Mouse (Mus musculus) frontal cortex, postnatal 25 days (tissue): ENCODE measurements around the gene Gbx1.
A peak's percentile ranks its signal among the peaks of the same experiment; 100 is the strongest.
"Not testable (repeated sequence)": the region's sequence is repeated elsewhere in the genome, so short reads cannot be mapped to it uniquely, and the experiment has no call there.

ENCODE experiments used
- DNase-seq, 2 experiments: peaks; one replicate each; pipeline ENCODE4 v3.0.0; 2022; ENCODE audit warnings: low spot score in 2 of 2

Gene Gbx1

GRCm38 (mm10) chr5:24526889-24527230 lies at the start of gene Gbx1:
Gene Gbx1, minus strand, starts transcription at chr5:24527202.
- DNase-seq: no peak

DNA sequence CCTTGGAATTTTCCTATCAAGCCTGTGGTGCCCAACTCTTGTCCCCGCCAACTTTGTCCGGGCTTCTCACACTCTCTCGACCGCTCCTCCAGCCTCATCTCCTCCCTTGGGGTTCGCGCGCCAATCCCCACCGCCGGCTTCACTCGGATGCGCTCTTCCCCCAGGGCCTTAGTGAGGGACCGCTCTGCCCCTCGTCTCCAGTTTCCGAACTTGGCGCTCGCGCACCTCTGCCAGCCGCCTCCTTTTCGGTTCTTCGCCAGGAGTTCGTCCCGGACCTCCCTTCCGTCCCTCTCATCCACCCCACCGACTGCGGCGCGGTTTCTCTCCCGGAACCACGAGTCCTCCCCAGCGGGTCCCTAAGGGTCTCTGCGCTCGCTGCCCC lies 49.8 kb upstream of the Gbx1 start:
- DNase-seq: no peak

GRCm38 (mm10) chr5:24575948-24576347 lies 48.9 kb upstream of the Gbx1 start:
- no peak for DNase-seq

DNA sequence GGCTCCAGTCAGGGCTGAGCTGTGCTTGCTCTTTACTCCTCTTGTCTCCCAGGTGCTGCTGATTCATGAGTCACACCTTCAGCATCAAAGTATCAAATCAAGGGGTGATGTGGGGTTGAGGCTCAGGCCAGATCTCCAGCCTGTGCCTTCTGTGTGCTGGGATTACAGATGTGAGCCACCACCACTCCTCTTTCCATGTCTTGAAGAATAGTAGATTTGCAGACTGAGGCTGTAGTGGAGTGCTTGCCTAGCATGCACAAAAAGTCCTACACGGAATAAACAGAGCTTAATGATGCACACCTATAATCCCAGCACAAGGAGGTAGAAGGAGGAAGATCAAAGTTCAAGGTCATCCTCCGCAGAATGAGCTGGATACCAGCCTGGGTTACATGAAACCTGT lies 29.7 kb upstream of the Gbx1 start, which contains the start of gene 4931409K22Rik:
TSS of gene 4931409K22Rik (minus strand) at position 101 of the 400 bp plus-strand sequence.
- DNase-seq: no peak

DNA sequence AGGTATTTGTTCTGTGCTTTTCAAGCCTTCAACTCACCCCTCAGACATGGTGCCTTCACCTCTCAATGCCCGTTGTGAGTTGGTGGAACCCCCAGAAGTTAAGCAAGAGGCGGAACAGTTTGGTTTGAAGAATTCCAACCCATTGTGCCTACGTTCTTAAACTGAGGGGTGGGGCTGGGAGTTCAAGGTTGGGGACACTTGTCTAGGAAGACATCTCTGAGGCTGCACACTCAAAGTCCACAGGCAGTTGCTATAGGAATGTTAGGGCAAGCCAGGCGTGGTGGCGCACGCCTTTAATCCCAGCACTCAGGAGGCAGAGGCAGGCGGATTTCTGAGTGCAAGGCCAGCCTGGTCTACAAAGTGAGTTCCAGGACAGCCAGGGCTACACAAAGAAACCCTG lies 28.3 kb upstream of the Gbx1 start:
- not testable (repeated sequence) for DNase-seq

DNA sequence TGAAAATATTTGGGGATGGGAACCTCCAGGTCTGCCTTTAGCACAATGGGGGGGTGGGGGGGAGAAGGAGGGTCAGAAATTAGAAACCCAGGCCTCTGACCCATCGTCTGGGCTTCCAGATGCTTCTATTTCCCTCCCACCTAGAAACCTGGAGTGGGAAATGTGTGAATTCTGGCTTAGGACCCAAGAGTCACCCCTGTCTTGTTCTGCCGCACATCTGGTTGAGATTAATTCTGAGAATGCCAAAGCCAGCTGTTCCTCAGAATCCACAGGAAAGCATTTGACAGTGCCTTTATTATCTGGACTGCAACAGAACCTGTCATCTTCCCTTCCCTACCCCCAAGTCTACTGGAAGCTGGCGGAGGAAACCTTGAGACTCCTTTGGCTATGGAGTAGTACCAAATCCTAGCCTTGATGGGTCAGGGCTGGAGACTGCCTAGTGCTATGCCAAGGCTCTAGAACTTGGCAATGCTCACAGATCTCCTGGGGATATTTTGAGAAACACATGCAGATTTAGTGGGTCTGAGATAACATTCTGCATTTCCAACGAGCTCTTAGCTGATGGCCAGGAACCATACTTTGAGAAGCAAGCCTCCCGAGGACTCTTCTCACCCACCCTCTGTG lies 26.7 kb upstream of the Gbx1 start:
- no peak for DNase-seq

DNA sequence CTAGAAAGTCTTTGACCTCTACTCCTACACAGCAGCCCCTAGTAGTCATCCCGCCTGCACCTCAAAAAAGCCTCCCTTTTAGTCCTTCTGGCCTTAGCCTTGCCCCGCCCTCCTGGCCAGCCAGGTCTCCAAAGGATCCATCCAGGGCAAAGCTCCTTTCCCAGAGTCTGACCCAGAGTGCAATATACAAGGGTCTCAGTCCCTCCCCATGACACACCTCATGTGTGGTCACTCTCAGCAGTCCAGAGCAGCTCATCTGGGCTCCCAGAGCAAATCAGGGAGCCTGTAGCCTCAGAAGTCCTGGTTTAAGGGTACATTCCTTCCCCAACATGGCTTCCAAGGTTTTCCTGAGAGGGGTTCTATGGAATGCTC lies 24.3 kb upstream of the Gbx1 start:
- no peak for DNase-seq

DNA sequence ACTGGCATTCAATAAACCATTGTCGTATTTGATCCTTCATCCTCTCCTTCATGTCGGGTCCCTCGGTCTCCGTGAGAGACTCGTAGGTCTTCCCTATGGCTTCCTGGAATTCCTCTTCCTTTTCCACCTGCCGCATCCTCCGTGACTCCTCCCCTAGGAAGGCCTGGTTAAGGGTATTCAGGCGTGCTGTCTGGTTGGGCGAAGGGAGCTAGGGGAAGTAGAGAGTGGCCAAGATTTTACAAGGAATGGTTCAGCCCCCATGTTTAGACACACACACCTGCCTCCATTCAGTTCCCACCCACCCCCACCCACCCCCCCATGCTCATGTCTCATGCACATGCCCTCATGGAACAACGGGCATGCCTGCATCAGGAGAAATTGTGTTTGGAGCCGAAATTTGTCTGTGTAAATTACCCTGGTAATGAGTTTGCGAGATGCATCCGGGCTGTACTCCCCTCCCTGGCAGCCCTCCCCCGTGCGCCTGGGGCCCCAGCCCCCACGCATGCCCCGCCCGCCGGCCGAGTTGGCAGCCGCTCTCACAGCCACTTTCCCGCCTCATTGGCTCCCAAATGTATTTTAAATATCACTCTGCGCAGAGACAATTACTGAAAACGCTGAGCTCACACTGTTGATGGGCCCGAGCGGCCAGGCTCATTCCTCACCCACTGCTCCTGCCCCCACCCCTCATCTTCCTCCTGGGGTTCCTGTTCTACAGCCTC lies 23.8 kb upstream of the Gbx1 start:
- DNase-seq: peak; percentile 23

DNA sequence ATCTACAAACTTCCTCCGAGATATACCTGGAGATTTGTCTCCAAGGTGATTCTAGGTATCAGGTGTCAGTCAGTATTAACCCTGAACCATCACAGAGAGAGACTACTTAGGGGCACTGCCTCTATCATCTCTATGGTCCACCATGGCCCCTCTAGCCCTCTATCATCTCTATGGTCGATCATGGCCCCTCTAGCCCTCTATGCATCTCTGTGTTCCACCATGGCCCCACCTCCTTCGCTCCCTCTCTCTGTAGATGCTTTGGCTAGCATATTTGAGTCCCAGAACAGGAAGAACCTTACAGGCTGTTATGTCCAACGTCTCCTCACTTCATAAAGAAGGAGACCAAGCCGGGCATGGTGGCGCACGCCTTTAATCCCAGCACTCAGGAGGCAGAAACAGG lies 15.6 kb upstream of the Gbx1 start:
- DNase-seq: no peak

- no peak for DNase-seq
Observed at GRCm38 (mm10) chr5:24541144-24541569, 14.2 kb upstream of the Gbx1 start.

GRCm38 (mm10) chr5:24540387-24541143 lies 13.6 kb upstream of the Gbx1 start, which contains the start of gene Asb10:
Gene Asb10, minus strand, starts transcription at chr5:24540978.
- DNase-seq: peak in 1 of 2 experiments; percentile 23

DNA sequence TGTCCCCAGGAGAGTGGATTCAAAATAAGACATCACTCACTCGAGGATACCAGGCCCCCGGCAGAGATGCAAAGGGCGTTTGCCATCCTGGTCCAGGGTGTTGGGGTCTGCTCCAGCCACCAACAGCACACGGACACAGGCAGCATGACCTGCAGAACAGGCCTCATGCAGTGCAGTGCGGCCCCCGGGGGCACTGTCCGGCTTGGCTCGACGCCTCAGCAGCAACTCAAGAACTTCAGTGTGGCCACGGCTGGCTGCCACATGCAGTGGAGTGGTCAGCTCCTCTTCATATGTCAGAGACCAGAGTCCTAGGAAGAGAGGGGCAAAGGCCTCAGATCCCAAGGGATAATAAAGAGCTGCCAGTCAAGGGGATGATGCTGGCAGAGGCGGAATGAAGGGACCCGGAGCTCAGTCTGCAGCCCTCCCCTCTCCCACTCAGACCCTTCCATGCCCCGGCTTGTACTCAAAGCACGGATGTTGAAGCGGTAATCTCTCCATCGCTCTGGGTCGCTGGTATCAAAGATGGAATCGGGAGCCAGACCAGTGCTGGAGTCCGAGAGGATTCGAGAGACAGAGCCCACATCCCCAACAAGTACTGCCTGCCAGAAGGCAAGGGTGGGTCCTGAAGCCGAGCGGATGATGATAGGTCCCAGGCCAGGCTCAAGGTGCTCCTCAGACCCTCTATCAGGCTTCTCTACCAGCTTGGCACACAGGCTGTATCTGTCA lies 12.7 kb upstream of the Gbx1 start:
- DNase-seq: no peak

DNA sequence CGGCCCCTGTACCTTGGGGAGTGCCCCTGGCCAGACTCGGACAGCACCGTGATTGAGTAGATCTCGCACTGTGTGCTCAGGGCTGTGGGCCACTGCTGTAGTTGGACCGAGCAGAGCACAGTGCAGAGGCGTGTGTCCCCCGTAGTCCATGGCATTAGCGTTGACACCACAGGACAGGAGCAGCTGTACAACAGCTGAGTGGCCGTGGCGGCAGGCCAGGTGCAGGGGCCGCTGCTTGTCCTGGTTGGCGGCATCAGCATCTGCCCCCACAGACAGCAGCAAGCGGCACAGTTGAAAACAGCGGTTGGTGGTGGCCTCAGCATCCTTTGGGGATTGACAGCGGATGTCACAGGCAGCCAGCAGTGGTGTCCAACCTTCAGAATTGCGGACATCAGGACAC lies 10.6 kb upstream of the Gbx1 start:
- DNase-seq: no peak

DNA sequence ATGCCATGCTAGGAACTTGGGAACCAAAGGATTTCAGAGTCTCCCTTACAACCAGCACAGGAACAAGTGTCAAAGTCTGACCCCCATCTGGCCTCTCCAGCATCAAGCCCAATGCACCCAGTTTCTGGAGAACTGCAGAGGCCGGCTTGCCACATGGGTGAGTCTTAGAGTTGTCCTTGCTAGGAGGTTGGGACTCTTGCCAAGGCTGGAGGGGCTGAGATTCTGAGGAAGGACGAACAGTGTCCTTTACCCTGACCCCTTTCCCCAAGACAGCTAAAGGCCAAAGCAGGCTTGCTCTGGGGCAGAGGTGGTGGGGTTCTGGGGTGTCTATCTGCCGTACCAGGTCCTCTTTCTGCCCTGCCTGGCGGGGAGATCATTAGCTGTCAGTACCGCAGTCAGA lies 9.5 kb upstream of the Gbx1 start:
- DNase-seq: no peak

- DNase-seq: no peak
Observed at GRCm38 (mm10) chr5:24535731-24536130, 8.7 kb upstream of the Gbx1 start.

DNA sequence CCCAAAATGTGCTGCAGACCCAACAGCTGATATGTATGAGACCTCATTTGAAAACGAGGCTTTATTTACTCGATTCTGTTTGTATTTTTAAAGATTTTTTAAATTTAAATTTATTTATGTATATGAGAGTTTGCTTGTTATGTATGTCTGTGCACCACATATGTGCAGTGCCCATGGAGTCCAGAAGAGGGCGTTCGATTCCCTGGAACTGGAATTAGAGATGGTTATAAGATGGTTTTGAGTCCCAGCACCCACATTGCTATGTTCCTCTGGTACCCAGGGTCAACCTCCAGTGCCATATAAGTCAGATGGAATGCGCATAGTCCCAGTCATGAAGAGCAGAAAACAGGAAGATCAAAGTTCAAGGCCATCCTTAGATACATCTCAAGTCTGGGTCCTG lies 7.3 kb upstream of the Gbx1 start:
- DNase-seq: no peak

DNA sequence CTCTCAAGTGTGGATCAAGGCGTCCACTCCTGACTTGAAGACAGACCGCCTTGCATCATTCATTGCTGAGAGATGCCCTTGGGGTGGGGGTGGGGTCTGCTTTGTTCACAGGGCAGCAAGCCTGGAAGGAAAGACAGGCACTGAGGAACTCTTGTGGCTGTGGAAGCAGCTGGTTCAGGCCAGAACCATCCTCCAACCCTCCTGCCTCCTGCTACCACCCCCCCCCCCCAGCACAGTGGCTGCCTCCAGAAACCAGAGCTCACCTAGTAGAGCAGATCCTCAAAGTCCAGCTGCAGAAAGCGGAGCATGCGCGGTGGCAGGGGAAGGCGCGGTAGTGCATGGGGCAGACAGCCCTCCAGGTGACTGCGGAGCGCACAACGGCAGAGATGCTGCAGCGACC lies 6.4 kb upstream of the Gbx1 start:
- DNase-seq: no peak

DNA sequence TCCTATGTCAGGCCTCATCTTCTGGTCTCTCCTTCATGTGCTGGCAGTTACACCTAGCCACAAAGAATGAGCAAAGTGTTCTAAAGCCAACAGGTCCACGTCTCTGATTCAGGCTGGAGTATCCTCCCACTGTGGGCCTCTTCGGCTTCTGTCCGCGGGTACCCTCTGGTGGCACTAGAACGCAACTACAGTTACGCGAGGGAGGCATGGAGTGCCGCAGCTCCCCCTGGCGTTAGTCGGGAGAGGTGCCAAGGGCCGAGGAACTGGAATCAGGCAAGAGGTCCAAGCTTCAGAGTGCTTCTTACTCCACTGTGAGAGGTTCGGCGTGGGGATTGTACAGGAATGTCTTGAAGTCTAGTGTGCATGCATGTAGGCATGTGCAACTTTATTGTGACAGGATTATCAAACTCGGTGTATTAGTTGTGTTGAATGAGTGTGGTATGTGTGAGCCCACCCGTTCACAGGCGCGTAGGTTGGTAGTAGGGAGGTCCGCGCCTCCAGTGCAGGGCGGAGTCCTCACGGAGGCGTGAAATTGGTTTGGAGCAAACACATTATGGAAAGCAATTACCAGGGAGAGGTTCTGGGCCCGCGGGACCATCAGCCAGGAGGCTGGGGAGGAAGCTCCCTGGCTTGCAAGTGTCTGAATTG lies 3.2 kb upstream of the Gbx1 start:
- peak; percentile 92 to 94 for DNase-seq

- DNase-seq: no peak
Observed at GRCm38 (mm10) chr5:24527780-24528179, 778 bp upstream of the Gbx1 start.

- DNase-seq: no peak
Observed at GRCm38 (mm10) chr5:24526190-24526888, 663 bp downstream of the Gbx1 start.
